Mouse (Mus musculus): ENCODE measurements around the gene Mex3a. TPM values are rescaled to one million over a fixed set of nuclear protein-coding genes. Genes with fewer than 3 reads are reported as not detected.
A peak's percentile ranks its signal among the peaks of the same experiment; 100 is the strongest.
"Not testable (repeated sequence)": the region's sequence is repeated elsewhere in the genome, so short reads cannot be mapped to it uniquely, and the experiment has no call there.

Gene Mex3a
- polyA plus RNA-seq, 1 experiment from 2014 or later: 43.6 TPM

DNA sequence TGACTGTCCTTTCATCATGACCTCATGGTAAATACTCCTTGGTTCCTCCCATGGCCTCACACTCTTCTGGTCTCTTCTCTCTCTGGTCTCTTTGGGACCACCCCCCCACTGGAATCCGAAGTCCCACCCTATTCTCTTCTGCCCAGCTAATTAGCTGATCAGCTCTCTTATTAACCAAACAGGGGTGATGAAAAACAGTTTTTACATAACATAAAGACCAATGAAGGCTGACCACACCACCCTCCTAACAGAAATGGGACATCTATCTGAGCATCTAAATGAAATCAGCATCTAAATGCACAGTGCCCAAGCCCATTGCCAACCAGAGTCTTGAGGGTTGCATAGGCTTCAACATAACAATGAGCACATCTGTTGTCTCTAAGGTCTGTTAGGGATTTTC, 39.7 kb downstream of the Mex3a start:
- 80% methylated on average over 1 of the region's 1 CpGs for WGBS
- no peak overlapping the region for H3K27ac ChIP-seq (ENCODE audit: low read depth, low read length)
- H3K4me3 ChIP-seq (ENCODE audit: low read depth, low read length): no peak overlapping the region
- no peak overlapping the region for H3K4me2 ChIP-seq (ENCODE audit: low read depth)
- H3K36me3 ChIP-seq (ENCODE audit: control insufficient read depth, insufficient read depth, low read length): peaks cover 23% of the 10 kb centered on the region
- H3K27me3 ChIP-seq (ENCODE audit: control insufficient read depth, insufficient read depth, low read length): no peaks in the 10 kb centered on the region
- DNase-seq (ENCODE audit: low spot score) (no peak), ATAC-seq (ENCODE audit: insufficient read depth, low FRiP score, low TSS enrichment) (no peak)
- no peaks in the 10 kb centered on the region for H3K9me3 ChIP-seq (ENCODE audit: control insufficient read depth, low read length)
- H3K9ac ChIP-seq (ENCODE audit: low read length): no peak overlapping the region
- H3K4me1 ChIP-seq (ENCODE audit: control insufficient read depth, insufficient read depth, low read length): no peaks in the 10 kb centered on the region

DNA sequence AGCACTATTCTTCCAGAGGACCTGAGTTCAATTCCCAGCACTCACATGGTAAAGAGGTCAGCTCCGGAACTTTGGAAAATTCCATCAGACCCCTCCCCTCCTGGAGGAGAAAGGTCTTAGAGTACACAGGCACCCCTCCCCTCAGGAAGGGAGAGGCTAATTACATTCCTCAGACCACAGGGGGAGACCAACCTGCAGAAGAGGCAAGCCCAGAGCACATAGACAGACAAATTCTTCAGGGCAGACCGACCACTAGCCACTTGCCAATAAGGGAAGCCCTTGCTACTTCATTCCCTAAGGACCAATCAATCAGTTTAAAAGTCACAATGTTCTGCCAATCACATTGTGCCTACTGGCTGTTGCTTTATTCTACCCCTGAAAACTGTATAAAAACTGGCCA, 40.6 kb downstream of the Mex3a start:
- Histone ChIP-seq H3K4me1 (ENCODE audit: control insufficient read depth, insufficient read depth, low read length) (no peaks in the 10 kb centered on the region), H3K9me3 (ENCODE audit: control insufficient read depth, low read length) (no peaks in the 10 kb centered on the region), H3K27ac (ENCODE audit: low read depth, low read length) (no peak overlapping the region), H3K4me3 (ENCODE audit: low read depth, low read length) (no peak overlapping the region), H3K4me2 (ENCODE audit: low read depth) (no peak overlapping the region), H3K27me3 (ENCODE audit: control insufficient read depth, insufficient read depth, low read length) (no peaks in the 10 kb centered on the region), H3K36me3 (ENCODE audit: control insufficient read depth, insufficient read depth, low read length) (peaks cover 18% of the 10 kb centered on the region), H3K9ac (ENCODE audit: low read length) (no peak overlapping the region)
- ATAC-seq (ENCODE audit: insufficient read depth, low FRiP score, low TSS enrichment) (no peak), DNase-seq (ENCODE audit: low spot score) (no peak)
- 73% methylated on average over 2 of the region's 2 CpGs for WGBS

DNA sequence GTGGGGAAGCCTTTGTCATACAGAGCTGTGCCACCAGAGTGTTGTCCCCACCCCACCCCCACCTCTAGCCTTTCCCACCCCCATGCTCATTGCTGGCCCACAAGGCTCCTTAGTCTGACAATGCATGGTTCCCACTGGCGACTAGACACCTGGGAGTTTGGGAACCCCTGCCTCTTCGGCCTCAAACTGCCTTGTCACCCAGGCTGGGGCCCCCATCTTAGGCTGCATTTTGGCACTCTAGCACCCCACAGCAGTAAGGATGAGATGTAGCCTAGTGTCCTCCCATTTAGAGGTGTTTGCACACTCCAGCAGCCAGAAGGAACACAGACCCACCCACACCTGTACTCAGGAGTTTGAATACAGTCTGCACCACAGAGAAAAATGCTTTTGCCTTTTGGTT, 41.6 kb downstream of the Mex3a start:
- 83% methylated on average over 2 of the region's 2 CpGs for WGBS
- no peak overlapping the region for H3K27ac ChIP-seq (ENCODE audit: low read depth, low read length)
- DNase-seq (ENCODE audit: low spot score) (no peak), ATAC-seq (ENCODE audit: insufficient read depth, low FRiP score, low TSS enrichment) (no peak)
- peaks cover 10% of the 10 kb centered on the region for H3K36me3 ChIP-seq (ENCODE audit: control insufficient read depth, insufficient read depth, low read length)
- no peak overlapping the region for H3K9ac ChIP-seq (ENCODE audit: low read length)
- H3K9me3 ChIP-seq (ENCODE audit: control insufficient read depth, low read length): no peaks in the 10 kb centered on the region
- H3K4me1 ChIP-seq (ENCODE audit: control insufficient read depth, insufficient read depth, low read length): no peaks in the 10 kb centered on the region
- no peaks in the 10 kb centered on the region for H3K27me3 ChIP-seq (ENCODE audit: control insufficient read depth, insufficient read depth, low read length)
- no peak overlapping the region for H3K4me3 ChIP-seq (ENCODE audit: low read depth, low read length)
- H3K4me2 ChIP-seq (ENCODE audit: low read depth): no peak overlapping the region

DNA sequence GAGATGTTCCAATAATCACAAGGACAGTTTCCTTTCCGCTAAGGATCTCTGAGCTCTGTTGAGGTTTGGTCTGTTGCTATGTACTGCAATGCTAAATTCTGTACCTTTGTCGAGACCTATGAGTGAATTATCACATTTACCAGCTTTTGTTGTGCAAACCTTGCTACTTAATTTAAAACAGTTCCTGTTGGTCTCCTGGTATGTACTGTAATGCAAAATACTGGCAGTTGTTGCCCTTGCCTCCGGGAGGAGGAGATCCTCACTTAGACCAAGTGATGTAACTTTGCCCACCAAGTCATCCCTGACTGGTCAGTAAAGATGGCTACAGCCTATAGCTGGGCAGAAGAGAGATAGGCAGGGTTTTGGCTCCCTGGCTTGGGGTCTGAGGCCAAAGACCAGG, 43.3 kb downstream of the Mex3a start, which contains the start of gene Ssr2:
Gene Ssr2 (plus strand): TSS at position 337 of the 400 bp plus-strand sequence.
- DNase-seq (ENCODE audit: low spot score) (no peak), ATAC-seq (ENCODE audit: insufficient read depth, low FRiP score, low TSS enrichment) (no peak)
- 87% methylated on average over 3 of the region's 3 CpGs for WGBS
- Histone ChIP-seq H3K36me3 (ENCODE audit: control insufficient read depth, insufficient read depth, low read length) (no peaks in the 10 kb centered on the region), H3K4me1 (ENCODE audit: control insufficient read depth, insufficient read depth, low read length) (0 out of 2 replicates have a peak, but pooled peaks cover 3% of the 10 kb centered on the region), H3K9me3 (ENCODE audit: control insufficient read depth, low read length) (no peaks in the 10 kb centered on the region), H3K4me3 (ENCODE audit: low read depth, low read length) (no peak within 1 kb of the TSS), H3K4me2 (ENCODE audit: low read depth) (no peak within 1 kb of the TSS), H3K9ac (ENCODE audit: low read length) (no peak within 1 kb of the TSS), H3K27me3 (ENCODE audit: control insufficient read depth, insufficient read depth, low read length) (no peaks in the 10 kb centered on the region), H3K27ac (ENCODE audit: low read depth, low read length) (no peak within 1 kb of the TSS)

DNA sequence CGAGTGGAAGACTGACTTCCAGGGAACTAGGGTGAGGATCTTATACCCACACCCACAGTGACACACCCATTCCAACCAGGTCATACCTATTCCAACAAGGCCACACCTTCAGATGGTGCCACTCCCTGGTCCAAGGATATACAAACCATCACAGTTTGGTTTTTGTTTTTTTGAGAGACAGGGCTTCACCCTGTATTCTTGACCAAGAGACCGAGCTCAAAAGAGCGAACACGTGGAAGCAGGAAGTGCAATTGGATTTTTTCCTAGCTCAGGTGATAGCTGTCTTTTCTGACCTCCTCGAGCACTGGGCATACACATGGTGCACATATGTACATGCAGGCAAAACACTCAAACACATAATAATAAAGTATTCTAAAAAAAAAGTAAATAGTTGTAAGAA, 45.7 kb downstream of the Mex3a start:
- not testable (repeated sequence) for H3K4me2 ChIP-seq (ENCODE audit: low read depth); H3K27me3 ChIP-seq (ENCODE audit: control insufficient read depth, insufficient read depth, low read length); H3K36me3 ChIP-seq (ENCODE audit: control insufficient read depth, insufficient read depth, low read length); H3K9me3 ChIP-seq (ENCODE audit: control insufficient read depth, low read length); H3K4me1 ChIP-seq (ENCODE audit: control insufficient read depth, insufficient read depth, low read length); H3K9ac ChIP-seq (ENCODE audit: low read length); H3K4me3 ChIP-seq (ENCODE audit: low read depth, low read length); DNase-seq (ENCODE audit: low spot score); ATAC-seq (ENCODE audit: insufficient read depth, low FRiP score, low TSS enrichment); H3K27ac ChIP-seq (ENCODE audit: low read depth, low read length)
- WGBS: 87% methylated on average over 5 of the region's 5 CpGs

DNA sequence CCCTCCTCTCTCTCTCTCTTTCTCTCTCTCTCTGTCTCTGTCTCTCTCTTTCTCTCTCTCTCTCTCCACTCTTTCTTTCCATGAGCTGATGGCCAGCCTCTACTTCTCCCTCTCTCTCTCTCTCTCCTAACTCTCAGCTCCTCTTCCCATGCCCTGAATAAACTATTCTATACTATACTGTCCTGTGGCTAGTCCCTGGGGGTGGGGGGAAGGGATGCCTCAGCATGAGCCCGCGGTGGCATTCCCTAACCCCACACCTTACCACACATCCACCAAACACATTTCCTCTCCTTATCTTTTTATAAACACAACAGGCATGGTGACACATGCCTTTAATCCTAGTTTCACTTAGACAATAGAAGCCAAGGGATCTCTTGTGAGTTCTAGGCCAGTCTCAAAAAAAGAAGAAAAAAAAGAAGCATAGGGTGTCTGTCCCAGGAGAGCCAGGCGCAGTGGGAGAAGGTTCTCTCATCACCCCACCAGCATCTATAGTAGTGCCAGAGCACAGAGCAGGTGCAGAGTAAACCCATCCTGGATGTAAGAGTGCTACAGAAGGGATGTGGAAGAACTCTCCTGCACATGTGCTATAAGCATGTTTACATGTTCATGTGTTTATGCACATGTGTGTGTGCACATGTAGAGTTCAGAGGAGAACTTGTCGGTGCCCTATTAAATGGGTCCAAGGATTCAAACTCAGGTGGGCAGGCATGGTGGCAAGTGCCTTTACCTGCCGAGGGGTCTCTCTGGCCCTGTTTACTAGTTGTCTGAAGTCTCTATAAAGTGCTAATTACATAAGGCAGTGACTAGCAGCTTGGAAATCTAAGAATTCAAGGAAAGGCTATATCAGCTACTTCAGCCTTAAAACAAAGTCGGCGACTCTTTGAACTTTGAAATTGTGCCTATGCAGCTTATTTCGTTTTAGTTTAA, 46.6 kb downstream of the Mex3a start:
- H3K27ac ChIP-seq (ENCODE audit: low read depth, low read length): no peak overlapping the region
- H3K27me3 ChIP-seq (ENCODE audit: control insufficient read depth, insufficient read depth, low read length): no peaks in the 10 kb centered on the region
- DNase-seq (ENCODE audit: low spot score): no peak
- H3K36me3 ChIP-seq (ENCODE audit: control insufficient read depth, insufficient read depth, low read length): peaks cover 4% of the 10 kb centered on the region; the same call in 1 of the 2 replicates
- H3K9ac ChIP-seq (ENCODE audit: low read length): no peak overlapping the region; the same call in 1 of the 2 replicates
- peak overlapping the region; percentile 96 for H3K4me3 ChIP-seq (ENCODE audit: low read depth, low read length)
- peak overlapping the region; percentile 58 for H3K4me2 ChIP-seq (ENCODE audit: low read depth)
- ATAC-seq (ENCODE audit: insufficient read depth, low FRiP score, low TSS enrichment): no peak
- 49% methylated on average over 8 of the region's 8 CpGs for WGBS
- H3K9me3 ChIP-seq (ENCODE audit: control insufficient read depth, low read length): no peaks in the 10 kb centered on the region
- H3K4me1 ChIP-seq (ENCODE audit: control insufficient read depth, insufficient read depth, low read length): 0 out of 2 replicates have a peak, but pooled peaks cover 3% of the 10 kb centered on the region

DNA sequence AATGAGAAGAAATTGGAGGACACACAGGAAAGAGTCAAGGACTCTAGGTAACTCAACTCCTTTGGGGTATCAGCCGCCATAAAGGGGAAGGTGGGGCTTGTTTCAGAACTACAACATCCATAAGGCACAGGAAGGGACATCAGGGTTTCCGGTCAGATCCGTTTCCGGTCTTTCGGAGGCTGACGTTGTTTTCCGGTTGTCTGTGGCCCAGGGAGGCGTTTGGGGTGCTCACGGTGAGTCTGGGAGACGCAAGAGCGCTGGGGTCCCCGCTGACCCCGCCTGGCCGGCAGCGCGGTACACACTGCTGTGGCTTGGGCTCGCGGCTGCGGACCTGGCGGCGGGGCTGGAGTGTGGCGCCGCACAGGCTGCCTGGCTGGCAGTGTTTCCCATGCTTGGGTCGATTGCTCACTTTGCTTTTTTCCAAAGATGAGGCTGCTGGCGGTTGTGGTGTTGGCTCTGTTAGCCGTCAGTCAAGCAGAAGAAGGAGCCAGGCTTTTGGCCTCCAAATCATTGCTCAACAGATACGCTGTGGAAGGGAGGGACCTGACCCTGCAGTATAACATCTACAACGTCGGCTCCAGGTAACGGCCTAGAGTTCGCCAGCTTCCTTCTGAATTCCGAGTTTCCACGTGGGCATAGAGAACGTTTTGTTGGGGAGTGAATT, 47.4 kb downstream of the Mex3a start:
- 0 out of 2 replicates have a peak, but pooled peaks cover 3% of the 10 kb centered on the region for H3K4me1 ChIP-seq (ENCODE audit: control insufficient read depth, insufficient read depth, low read length)
- peak overlapping the region; percentile 27; the same call in 1 of the 2 replicates for H3K27ac ChIP-seq (ENCODE audit: low read depth, low read length)
- no peaks in the 10 kb centered on the region for H3K27me3 ChIP-seq (ENCODE audit: control insufficient read depth, insufficient read depth, low read length)
- no peaks in the 10 kb centered on the region for H3K9me3 ChIP-seq (ENCODE audit: control insufficient read depth, low read length)
- DNase-seq (ENCODE audit: low spot score): peak; percentile 79
- H3K9ac ChIP-seq (ENCODE audit: low read length): peak overlapping the region; percentile 77
- peak; percentile 55; the same call in 1 of the 2 replicates for ATAC-seq (ENCODE audit: insufficient read depth, low FRiP score, low TSS enrichment)
- under 1% methylated on average over 34 of the region's 34 CpGs for WGBS
- H3K4me3 ChIP-seq (ENCODE audit: low read depth, low read length): peak overlapping the region; percentile 96
- H3K36me3 ChIP-seq (ENCODE audit: control insufficient read depth, insufficient read depth, low read length): peaks cover 4% of the 10 kb centered on the region; the same call in 1 of the 2 replicates
- peak overlapping the region; percentile 58 for H3K4me2 ChIP-seq (ENCODE audit: low read depth)

DNA sequence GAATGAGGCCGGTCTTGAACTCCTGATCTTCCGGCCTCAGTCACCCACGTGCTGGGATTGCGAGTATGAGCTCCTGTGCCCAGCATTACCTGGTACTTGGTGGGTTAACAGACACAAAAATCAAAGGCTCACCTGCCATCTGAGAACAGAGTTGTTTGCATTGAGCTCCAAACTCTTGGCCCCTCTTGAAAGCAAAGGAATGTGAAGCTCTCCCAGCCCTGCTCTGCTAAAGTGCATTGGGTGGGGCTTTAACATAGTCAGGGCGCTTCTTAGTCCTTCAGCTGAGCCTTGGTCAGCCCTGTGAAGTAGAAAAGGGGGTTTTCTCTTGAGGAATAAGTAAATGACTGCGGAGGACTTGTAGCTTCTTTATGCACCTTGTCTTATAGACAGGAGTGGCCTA, 53.6 kb downstream of the Mex3a start:
- ATAC-seq (ENCODE audit: insufficient read depth, low FRiP score, low TSS enrichment) (no peak), DNase-seq (ENCODE audit: low spot score) (no peak)
- Histone ChIP-seq H3K4me3 (ENCODE audit: low read depth, low read length) (no peak overlapping the region), H3K4me1 (ENCODE audit: control insufficient read depth, insufficient read depth, low read length) (peaks cover 2% of the 10 kb centered on the region; the same call in 1 of the 2 replicates), H3K9ac (ENCODE audit: low read length) (no peak overlapping the region), H3K36me3 (ENCODE audit: control insufficient read depth, insufficient read depth, low read length) (peaks cover 22% of the 10 kb centered on the region), H3K4me2 (ENCODE audit: low read depth) (no peak overlapping the region), H3K27me3 (ENCODE audit: control insufficient read depth, insufficient read depth, low read length) (no peaks in the 10 kb centered on the region), H3K27ac (ENCODE audit: low read depth, low read length) (no peak overlapping the region), H3K9me3 (ENCODE audit: control insufficient read depth, low read length) (no peaks in the 10 kb centered on the region)
- 97% methylated on average over 6 of the region's 6 CpGs for WGBS
